In the genomic region with DNA sequence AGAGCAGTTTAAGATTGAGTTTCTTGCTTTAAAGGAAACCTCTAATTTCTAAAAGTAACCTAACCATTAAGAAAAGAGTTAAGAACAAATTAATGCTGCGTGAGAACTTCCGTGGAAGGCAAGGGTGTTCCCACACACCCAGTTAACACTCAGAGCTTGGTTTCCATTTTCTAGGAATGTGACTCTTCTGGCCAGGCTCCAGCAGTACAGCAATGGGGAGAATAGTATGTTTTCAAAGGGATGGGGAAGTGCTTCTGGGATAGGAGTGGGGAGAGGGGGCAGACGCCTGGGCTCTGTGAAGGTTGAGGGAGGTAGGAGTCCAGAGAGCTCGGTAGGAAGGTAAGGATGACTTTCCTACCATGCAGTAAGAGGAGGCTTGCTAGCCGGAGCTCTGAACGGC, we compare ENCODE assay signal across 11 mouse cellular contexts.
"Had no signal": no experiment of that assay in that cellular context is flagged by ENCODE, and none has a peak within 500 bp of the region (broad histone marks: within the 10 kb centered on the region; RNA-seq: fewer than 3 reads in every experiment).

No protein-coding gene starts in this region.

- H3K27ac ChIP-seq: limb, embryonic 10.5 days; limb, embryonic 13.5 days; liver, embryonic 12.5 days; liver, embryonic 15.5 days; neural tube, embryonic 13.5 days had no signal

- ATAC-seq: inflammation-experienced regulatory T-cells, adult 6 months; liver, embryonic 12.5 days had no signal

- H3K4me2 ChIP-seq: limb, embryonic 13.5 days; liver, embryonic 12.5 days; liver, embryonic 15.5 days; midbrain, embryonic 11.5 days; neural tube, embryonic 13.5 days had no signal

- H3K27me3 ChIP-seq: limb, embryonic 13.5 days; liver, embryonic 12.5 days; liver, embryonic 15.5 days; neural tube, embryonic 13.5 days had no signal

- H3K4me3 ChIP-seq: limb, embryonic 10.5 days; limb, embryonic 13.5 days; liver, embryonic 12.5 days; liver, embryonic 15.5 days; neural tube, embryonic 13.5 days had no signal

- DNase-seq: liver; lung, postnatal 4 days; midbrain, embryonic 14.5 days; thymus, postnatal 25 days had no signal

- H3K9me3 ChIP-seq: limb, embryonic 10.5 days; limb, embryonic 13.5 days; liver, embryonic 12.5 days; liver, embryonic 15.5 days; neural tube, embryonic 13.5 days had no signal

- H3K9ac ChIP-seq: limb, embryonic 13.5 days; liver, embryonic 12.5 days; liver, embryonic 15.5 days; neural tube, embryonic 13.5 days had no signal

- H3K36me3 ChIP-seq: limb, embryonic 10.5 days; limb, embryonic 13.5 days; liver, embryonic 12.5 days; liver, embryonic 15.5 days; neural tube, embryonic 13.5 days had no signal
